Mouse (Mus musculus): ENCODE measurements at regions not wholly inside any gene's neighbourhood (a gene's known extent, or its start where the extent isn't known, plus 50 kb on each side); places are given as distances from the start of the nearest gene placed in this dataset.

DNA sequence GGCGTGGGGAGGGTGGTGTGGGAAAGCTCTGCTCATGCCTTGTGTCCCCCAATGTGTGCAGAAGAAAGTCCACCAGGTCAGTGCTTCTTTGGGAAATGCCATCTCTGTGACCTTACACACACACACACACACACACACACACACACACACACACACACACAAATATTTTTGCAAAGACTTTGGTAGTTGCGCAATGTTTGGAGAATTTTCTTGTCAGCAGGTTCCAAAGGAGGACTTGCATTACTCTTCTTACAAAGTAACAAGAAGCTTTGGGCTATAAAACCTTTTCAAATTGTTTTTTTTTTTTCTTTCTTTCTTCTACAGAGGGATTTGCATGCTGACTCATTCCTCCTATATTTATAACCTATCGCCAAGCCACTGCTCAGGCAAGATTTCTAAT, 59.1 kb upstream of the Npvf start:
- no peak for DNase-seq (ENCODE audit: low spot score in 2 of 2)

DNA sequence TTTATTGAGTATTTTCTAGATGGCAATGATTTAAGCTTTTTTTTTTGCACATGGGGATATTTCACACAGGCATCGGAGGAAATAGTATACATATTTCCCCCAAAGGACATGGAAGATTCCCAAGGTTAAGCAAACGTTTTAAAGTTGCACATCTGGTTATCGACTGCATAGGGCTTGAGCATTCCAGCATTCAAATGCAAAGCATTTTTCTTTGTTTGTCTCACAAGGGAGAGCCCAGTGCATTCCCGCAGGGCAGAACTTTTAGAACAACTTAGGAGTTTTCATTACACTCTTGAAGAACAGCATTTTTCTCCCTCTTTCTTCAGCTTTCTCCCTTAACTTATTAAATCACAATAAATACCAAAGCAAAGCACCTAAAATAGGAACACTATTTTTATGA, 64.4 kb upstream of the Npvf start:
- no peak for DNase-seq (ENCODE audit: low spot score in 2 of 2)

DNA sequence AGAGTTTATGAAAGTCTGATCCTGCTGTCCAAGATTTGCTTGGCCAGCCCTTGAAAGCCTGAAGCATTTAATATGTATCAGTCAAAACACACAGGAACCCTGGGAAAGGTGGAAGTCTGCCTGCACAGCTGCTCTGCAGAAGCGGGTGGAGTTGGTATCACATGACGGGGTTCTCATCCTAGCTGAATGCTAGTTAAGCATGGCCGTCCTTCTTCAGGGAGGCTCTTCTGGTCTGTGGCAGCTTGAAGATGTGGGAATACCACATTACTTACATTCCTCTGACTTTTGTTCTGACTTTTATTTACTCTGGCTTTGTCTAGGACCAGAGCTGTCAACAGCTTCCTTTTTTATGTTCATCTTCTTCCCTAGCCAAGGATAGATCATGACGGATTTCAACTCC, 66.1 kb upstream of the Npvf start:
- DNase-seq (ENCODE audit: low spot score in 2 of 2) = no peak

DNA sequence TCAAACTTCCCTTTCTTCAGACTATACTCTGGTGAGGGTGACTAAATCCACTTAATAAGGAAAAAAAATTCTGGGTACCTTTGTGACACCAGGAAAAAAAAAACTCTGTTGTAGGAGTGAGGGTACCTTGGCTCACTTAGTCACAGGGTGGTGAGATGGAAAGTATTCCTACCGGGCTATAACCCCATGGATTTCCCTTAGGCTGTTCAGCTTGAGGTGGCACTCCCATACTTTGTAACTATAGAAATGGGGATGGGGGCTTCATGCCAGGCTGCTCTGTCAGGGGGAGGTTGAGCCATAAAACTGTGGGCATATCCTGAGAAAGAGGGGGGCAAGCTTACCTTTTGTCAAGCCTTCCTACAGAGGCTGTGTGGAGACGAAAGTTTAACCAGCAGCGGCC, 71.4 kb upstream of the Npvf start:
- DNase-seq (ENCODE audit: low spot score in 2 of 2) = no peak

DNA sequence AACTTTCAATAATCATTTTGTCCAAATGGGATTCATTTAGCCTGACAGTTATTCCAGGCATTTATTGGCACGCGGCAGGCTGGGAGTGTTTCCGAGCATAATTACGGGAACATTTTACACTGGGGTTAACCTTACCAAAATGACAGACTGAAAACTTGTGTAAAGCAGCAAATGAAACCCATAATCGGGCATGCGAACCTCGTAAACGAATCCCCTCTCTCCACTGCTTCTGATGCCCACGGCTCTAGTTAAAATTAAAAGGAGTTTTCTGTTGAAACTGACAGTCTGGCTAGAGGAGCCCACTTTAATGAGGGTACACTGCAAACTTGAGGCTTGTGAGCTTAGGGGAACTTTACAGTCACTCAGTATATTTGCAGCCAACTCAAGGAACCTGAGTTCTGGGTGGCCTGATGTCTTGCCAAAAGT, 71.9 kb upstream of the Npvf start:
- DNase-seq (ENCODE audit: low spot score in 2 of 2) = no peak

DNA sequence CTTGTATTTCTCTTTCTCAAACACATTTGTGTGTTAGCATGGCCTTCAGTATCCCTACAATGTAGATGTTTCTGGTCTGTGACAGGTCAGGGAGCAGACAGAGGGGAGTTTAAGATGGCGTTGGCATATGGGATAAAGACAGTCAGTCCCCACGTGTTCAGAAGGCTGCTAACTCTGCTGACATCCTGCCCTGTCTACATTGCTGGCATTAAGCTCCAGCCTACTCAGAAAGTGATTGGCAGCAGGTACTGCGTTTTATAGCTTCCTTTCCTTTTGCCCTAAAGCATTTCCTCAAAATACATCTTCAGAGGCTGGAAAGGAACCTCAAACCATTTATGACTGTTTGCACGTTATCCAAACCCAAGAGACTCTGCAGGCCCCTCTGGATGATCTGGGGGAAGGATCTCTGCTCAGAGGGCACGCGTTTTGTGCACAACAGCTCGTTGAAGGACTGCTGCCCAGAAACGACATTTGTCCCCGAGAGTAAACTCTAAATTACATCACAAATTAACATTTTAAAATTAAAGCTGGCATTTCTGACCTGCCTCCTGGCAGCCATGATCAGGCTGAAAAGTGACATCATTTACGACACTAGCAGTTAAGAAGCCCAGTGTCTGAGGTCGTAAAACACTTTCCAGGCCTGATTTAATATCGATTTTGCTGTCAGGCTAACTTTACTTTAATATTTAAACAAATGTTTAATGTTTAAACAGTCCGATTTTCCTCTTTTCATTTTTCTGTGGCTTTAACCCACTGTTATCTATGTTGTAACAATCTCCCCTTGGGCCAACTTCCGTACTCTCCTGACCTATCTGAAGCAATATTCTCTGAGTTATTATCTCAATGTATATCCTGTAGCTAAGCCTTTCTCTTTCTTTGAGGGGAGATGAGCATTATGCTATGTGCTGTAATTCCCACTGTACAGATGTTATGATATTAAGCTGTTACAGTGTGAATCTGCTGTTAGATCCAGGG, 76.8 kb upstream of the Npvf start:
- DNase-seq (ENCODE audit: low spot score in 2 of 2) = no peak

DNA sequence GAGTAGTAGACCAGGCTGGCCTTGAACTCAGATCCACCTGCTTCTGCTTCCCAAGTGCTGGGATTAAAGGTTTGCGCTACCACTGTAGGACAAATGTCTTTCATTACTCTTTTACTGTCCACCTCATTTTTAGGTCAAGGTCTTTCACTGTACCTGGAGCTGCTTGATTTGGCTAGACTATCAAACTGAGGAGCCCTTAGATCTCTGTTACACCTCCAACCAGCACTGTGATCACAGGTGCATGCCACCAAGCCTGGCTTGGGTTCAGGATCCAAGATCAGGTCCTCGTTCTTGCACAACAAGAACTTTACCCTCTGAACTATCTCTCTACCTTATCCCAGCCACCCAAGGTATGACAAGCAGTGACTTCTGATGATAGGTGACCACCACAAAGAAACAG, 80.5 kb upstream of the Npvf start:
- no peak for DNase-seq (ENCODE audit: low spot score in 2 of 2)

DNA sequence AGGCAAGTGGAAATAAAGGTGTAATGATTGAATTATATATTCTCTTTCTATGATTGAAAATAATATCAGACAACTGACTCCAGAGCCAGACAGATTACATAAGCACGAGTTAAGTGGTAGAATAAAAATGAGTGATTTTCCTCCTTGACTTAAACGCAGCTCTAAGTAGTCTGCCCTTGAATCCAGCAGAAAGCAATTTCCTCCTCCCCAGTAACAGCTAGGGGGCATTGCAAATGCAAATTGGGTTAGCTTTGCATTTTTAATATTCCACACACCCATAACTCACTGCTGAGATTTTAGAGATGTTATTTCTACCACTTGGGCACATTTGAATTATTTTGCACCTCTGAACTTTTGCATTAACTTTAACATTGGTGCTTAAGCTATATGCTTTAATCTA, 81.6 kb upstream of the Npvf start:
- no peak for DNase-seq (ENCODE audit: low spot score in 2 of 2)

DNA sequence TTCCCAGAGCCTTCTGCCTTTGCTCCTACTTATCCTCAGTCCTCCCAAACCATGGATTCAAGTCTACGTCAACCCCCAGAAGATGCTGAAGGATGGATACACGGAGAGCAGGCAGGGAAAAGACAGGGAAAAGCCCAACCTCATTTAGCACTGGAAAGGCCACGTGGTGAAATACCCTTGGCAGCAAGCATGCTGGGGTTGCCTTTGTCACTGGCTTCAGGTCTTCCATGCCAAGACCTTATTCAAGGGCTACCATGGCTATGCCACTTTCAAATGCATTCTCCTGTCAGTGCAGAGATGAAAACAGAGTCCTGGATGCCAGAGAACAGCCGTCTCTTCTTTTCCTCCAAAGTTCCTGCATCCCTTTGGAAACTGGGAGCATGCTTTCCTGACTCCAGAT, 87.8 kb upstream of the Npvf start:
- no peak for DNase-seq (ENCODE audit: low spot score in 2 of 2)

DNA sequence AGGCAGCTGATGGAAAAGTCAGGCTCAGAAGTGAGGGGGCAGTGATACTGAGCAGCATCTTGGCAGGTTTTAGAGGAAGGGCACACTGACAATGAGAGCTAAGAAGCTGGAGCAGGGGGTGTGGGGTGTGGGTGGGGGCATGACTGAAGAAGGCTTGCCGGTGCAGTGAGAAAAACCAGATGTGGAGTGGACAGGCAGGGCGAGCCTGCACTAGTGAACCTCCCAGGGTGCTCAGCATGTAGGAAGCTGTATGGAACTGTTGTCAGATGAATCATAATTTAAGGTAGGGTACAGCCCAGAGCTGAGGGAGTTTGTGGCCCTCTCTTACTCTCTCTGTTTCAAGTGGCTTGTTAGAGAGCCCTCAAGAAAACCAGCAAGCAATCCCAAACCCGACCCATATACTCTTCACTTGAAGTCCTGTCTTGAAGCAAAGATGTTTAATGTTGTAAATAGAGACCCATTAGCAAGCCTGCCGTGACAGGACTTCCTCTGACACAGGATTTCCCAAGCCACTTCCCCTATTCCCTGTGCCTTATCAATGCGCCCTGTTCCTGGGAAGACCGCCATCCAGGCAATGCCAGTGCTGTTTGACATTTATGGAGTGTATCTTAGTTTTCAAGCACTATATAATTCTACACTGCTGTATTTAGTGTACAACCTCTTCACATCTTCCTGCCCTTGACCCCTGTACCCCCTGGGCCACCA, 90.4 kb upstream of the Npvf start:
- no peak for DNase-seq (ENCODE audit: low spot score in 2 of 2)

DNA sequence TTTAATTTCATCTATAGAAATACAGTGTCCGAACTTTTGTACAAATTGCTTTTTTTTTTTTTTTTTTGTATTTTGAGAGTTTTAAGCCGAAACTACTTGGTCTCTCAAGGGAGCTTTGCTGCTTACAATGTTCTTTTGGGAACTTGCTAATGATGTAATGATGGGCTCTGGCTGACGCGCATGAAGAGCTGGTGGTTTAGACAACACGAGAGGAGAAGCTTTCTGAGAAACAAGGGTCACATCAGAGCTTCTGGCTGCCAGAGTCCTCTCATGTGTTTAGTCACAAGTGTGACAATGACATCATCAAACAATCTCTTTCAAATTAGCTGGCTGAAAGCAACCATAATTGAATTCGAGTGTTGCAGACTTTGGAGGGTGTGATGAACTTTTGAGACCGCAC, 98.9 kb upstream of the Npvf start:
- no peak for DNase-seq (ENCODE audit: low spot score in 2 of 2)

DNA sequence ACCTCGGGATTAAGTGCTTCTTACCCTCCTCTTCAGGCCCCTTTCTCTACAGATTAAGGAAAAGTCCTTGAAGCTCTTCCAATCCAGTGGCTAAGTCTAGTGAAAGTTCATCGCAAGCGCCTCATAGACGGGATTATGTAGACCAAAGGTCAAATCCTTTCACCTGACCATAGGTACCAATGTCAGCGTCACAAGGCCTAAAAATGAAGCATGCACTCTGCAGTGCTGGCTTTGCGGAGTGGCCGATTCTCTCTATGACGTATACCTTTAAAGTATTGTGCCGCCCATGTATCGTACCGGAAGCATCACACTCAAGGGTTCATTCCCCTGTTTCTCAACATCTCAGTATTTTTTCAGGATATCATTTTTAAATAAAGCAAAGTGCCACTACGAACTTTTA, 100.5 kb upstream of the Npvf start:
- no peak for DNase-seq (ENCODE audit: low spot score in 2 of 2)

DNA sequence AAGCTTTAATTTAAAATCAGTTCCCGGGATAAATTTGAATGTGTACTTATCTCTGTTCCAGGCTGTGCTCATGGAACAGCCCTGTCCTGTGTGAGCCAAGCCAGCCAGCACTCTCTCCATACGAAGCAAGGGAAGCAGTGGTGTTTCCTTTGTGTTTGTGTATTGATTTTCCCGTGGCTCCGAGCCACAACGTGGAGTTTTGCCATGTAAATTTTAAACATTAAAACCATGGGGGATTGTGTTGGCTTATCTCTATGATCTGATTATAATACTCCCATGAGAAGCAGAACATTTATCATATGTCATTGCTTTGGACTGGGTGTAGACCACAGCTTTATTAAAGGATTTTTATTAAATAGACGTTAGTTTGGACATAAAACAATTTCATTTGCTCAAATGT, 106.1 kb upstream of the Npvf start:
- no peak for DNase-seq (ENCODE audit: low spot score in 2 of 2)

DNA sequence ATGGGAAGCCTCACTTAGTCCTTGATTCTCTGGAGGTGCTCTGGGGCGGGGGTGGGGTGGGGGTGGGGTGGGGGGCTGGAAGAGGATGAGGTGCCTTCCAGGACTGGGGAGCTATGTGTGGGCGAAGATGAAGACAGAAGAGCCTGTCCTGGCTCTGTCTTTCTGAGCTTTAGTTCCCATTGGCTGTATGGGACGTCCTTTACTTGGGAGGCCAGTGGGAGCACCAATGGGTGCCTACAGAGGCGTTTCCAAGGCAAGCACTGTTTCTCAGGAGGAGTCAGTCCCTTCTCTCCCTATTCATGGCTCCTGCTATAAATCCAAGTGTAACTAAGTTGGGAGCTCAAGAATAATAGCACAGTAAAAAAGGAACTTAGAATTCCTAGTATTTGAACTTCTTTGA, 108.9 kb upstream of the Npvf start:
- DNase-seq (ENCODE audit: low spot score in 2 of 2) = peak in 1 of 2 experiments; percentile 32

DNA sequence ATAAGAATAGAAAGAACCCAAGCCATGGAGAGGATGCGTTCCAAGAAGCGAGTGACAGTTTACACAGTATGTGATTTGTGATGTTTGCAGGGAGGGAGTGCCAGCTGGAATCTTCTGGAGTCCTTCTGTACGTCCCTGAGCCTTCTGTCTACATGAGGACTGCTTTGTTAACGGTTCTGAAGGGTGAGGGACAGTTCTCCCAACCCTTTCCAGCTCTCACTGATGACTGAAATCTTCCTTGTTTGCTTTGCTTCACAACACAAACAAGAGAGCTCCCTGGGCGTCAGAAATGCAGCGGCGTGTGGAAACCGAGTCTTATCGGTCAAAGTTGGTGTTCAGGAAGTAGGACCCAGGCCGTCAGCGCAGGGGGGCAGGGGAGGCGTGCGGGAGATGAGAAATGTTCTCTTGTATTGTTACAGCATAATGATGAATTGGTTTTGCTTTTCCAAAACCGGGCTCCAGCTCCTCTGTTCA, 112.2 kb upstream of the Npvf start:
- no peak for DNase-seq (ENCODE audit: low spot score in 2 of 2)

DNA sequence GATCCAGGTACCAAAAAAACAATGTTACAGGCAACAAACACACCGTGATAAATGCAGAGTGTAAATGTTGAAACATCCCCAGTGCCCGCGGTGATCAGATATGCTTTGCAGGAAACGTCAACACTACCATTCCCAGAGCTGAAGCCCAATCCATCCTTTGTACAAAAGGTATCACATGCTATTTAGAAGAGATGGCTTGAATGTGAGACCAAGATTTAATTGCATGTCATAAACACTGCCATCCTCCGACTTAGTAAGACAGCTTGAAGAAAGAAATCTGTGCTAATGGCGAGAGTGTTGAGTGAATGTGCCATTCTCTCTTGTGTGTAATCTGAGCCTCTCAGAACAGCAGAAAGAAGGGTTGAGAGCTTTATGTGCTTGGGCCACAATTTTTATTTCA, 112.9 kb upstream of the Npvf start:
- DNase-seq (ENCODE audit: low spot score in 2 of 2) = no peak

DNA sequence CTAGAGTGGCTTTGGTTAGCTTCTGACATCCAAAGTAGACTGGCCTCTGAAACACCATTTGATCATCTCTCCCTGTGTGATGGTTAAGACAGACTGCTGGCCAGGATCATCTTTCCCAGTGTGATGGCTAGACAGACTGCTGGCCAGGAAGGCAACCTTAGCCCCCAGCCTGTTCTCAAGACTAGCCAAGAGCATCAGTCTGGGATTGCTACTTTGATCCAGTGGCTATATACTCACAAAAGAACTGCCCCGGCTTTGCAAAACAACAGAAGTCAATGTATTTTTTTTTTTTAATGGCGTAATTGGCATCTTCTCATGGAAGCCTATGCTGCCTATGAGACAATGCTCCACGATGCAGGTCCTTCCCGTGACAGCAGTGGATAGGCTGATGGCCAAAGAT, 113.6 kb upstream of the Npvf start:
- DNase-seq (ENCODE audit: low spot score in 2 of 2) = no peak

DNA sequence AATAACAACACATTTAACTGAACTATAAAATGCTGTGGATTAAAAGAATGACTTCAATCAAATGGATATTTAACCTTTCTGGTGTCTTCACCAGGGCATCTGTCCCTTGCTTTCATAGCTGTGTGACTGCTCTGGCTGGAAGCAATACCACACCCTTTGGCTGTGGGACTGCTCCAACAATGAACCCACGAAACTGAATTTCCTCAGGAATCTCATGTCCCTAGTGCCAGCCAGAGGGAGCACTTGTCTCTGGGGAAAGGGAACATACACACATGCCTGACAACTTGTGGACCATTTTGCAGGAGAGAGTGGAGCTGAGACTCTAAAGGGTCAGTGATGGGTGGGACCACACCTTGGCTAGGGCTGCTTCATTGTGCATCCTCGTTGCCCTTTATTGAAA, 114.9 kb upstream of the Npvf start:
- DNase-seq (ENCODE audit: low spot score in 2 of 2) = no peak

DNA sequence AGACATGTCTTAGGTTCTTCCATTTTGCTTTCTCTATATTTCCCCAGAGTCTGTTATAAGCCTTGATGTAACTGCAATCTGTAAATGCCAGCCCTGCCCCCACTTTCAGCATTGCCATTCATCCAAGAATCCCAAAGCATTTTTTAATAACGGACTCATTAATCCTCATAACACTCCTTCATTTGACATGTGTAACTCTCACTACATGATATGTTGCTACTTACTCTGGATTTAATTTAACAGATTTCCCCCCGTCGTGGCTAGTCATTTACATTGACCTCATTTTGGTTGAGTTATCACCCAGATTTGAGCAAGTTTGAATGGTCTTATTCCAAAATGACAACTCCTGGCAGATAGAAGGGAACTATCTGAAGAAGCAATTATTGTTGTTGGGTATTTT, 116.2 kb upstream of the Npvf start:
- DNase-seq (ENCODE audit: low spot score in 2 of 2) = no peak

DNA sequence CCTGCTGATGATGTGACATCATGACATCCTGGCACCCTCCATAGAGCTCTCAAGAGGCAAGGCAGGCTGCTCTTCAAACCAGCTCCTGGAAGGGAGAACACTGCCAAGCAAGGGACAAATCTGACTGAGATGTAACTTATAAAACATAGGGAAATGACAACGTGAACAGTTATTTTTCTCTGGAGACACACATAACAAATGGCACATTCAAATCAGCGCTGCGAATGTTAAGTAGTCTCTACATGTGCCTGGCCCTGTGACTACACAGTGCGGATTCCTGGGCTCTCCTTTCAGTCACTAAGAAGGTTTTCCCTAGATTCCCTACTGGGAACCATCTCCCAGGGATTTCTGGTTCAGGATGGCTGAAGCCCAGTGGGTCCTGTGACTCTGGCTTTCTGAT, 121.4 kb upstream of the Npvf start:
- DNase-seq (ENCODE audit: low spot score in 2 of 2) = no peak

DNA sequence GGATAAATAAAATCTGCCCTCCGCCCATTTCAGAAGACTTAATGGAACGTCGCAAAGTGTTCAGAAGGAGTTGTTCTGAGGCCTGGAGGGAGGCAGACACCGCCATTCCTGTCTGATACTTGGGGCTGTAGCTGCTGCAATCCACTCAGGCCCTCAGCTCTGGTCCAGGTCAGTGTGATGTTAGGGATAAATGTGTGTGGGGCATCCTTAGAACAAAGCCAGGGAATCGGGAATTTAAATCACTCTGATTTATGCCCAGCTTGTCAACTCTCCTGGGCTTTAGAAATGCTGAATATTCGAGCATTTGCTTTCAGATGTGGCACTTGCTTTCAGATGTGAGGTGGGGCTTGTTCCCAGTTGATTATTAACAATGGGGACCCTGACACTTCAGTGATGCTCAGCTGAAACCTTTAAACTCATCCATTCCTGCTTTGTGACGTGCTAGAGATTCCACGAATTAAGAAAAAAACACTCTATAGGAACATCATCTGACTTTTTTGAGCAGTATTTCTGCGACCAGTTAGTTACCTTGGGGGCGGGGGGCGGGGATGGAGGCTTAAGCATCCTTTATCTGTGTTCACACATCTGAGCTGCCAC, 122.1 kb upstream of the Npvf start:
- DNase-seq (ENCODE audit: low spot score in 2 of 2) = no peak

DNA sequence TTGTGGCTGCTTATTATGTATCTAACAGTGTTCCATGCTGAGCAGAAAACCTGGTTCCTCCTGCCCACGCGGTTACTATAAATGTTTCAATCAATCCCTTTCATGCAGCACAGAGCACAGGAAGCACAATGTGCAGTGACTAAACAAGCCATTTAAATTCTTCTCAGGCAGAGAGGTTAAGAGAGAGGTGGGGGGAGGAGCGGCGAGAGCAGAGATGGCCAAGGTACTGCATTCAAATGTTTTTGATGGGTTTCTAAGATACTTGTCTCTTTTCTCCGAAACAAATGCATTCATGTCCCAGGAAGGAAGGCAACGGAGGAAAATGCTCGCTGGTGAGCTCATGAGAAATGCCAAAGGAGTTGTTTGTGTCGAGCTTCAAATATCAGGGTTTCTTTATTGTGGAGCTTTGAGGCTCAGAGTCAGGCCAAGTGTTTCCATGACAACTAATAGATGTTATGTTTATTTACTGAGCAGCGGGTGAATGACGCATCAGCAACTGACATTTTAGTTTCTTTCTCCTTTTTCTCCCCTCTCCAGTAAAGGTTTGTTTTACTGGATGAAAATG, 122.8 kb upstream of the Npvf start:
- peak; percentile 60 to 69 for DNase-seq (ENCODE audit: low spot score in 2 of 2)
